In genomic region chr12:25094621-25095521, GRCm38 (mm10) we compare ENCODE assay signal across 8 mouse cellular contexts. TPM values are rescaled to one million over a fixed set of nuclear protein-coding genes. Genes with fewer than 3 reads are reported as not detected.
A peak's percentile ranks its signal among the peaks of the same experiment; 100 is the strongest.
DNase-seq lines count a peak whose midpoint lies in the region; ATAC-seq and TF ChIP-seq lines count a peak whose summit lies in the region.

No protein-coding gene starts in this region.

- H3K36me3 ChIP-seq in heart, embryonic 13.5 days, result peaks cover 11% of the 10 kb centered on the region
- no peaks in the 10 kb centered on the region for H3K36me3 ChIP-seq in kidney, postnatal 0 days (ENCODE audit: insufficient read depth, low read length)
- no peaks in the 10 kb centered on the region for H3K36me3 ChIP-seq in midbrain, embryonic 11.5 days (ENCODE audit: control insufficient read depth, insufficient read depth, low read length)

- no peaks in the 10 kb centered on the region; the same call in 1 of the 2 replicates for H3K4me1 ChIP-seq in cortical plate, adult 2 months (ENCODE audit: control insufficient read depth, insufficient read depth, low read length)
- H3K4me1 ChIP-seq in heart, embryonic 13.5 days, result peaks cover 54% of the 10 kb centered on the region
- peaks cover 13% of the 10 kb centered on the region; the same call in 1 of the 2 replicates for H3K4me1 ChIP-seq in kidney, postnatal 0 days (replicated peaks; ENCODE audit: insufficient read depth, low read length)
- H3K4me1 ChIP-seq in midbrain, embryonic 11.5 days (ENCODE audit: control insufficient read depth, insufficient read depth, low read length), result peaks cover 29% of the 10 kb centered on the region

- H3K27me3 ChIP-seq in heart, embryonic 13.5 days (replicated peaks), result no peaks in the 10 kb centered on the region
- H3K27me3 ChIP-seq in kidney, postnatal 0 days (ENCODE audit: insufficient read depth, low read length), result no peaks in the 10 kb centered on the region
- H3K27me3 ChIP-seq in midbrain, embryonic 11.5 days (ENCODE audit: control insufficient read depth, insufficient read depth, low read length), result no peaks in the 10 kb centered on the region

- ATAC-seq in heart, embryonic 13.5 days (ENCODE audit: extremely low read depth, insufficient number of reproducible peaks, low FRiP score, low TSS enrichment), result no peak
- no peak for ATAC-seq in kidney, postnatal 0 days (replicated peaks; ENCODE audit: low FRiP score, low read depth)
- no peak for ATAC-seq in midbrain, embryonic 11.5 days (ENCODE audit: low FRiP score)

- peak overlapping the region; percentile 61 for H3K27ac ChIP-seq in cortical plate, adult 2 months (ENCODE audit: insufficient read depth, low read length)
- peak overlapping the region; percentile 92 for H3K27ac ChIP-seq in heart, embryonic 13.5 days (replicated peaks)
- peak overlapping the region; percentile 97 for H3K27ac ChIP-seq in kidney, postnatal 0 days
- H3K27ac ChIP-seq in midbrain, embryonic 11.5 days (ENCODE audit: low read depth, low read length), result peak overlapping the region; percentile 60; the same call in 1 of the 2 replicates

- DNase-seq in cerebellum, adult 8-10 months, result peak; percentile 10
- DNase-seq in cerebellum, adult 11 months, result no peak
- peak; percentile 16 to 40 for DNase-seq in B cell, adult 2 months
- DNase-seq in kidney, postnatal 0 days (ENCODE audit: low spot score), result peak; percentile 57
- DNase-seq in midbrain, embryonic 11.5 days (ENCODE audit: low spot score, missing footprints), result peak; percentile 95
- peak; percentile 42 for DNase-seq in thymus, postnatal 4 days

- 0 out of 2 replicates have a peak, but pooled peaks have one; percentile 9 for TF ChIP-seq CTCF in cortical plate, adult 2 months (IDR thresholded peaks at IDR 0.05; ENCODE audit: extremely low read depth, insufficient read depth, low read length)
- TF ChIP-seq CTCF in kidney, postnatal 0 days (IDR thresholded peaks at IDR 0.05; ENCODE audit: low read depth), result no peak; the same call in 1 of the 2 replicates

- peak overlapping the region; percentile 92 for H3K4me3 ChIP-seq in cortical plate, adult 2 months (ENCODE audit: insufficient read depth, low read length)
- H3K4me3 ChIP-seq in heart, embryonic 13.5 days, result peak overlapping the region; percentile 86
- H3K4me3 ChIP-seq in kidney, postnatal 0 days (replicated peaks; ENCODE audit: low read depth, low read length), result peak overlapping the region; percentile 88
- peak overlapping the region; percentile 69 for H3K4me3 ChIP-seq in midbrain, embryonic 11.5 days (ENCODE audit: low read depth, low read length)

- H3K4me2 ChIP-seq in heart, embryonic 13.5 days, result peak overlapping the region; percentile 88
- H3K4me2 ChIP-seq in kidney, postnatal 0 days (ENCODE audit: low read length), result peak overlapping the region; percentile 95
- H3K4me2 ChIP-seq in midbrain, embryonic 11.5 days, result peak overlapping the region; percentile 93

- H3K9me3 ChIP-seq in heart, embryonic 13.5 days, result no peaks in the 10 kb centered on the region
- H3K9me3 ChIP-seq in kidney, postnatal 0 days (replicated peaks; ENCODE audit: low read length), result no peaks in the 10 kb centered on the region
- no peaks in the 10 kb centered on the region for H3K9me3 ChIP-seq in midbrain, embryonic 11.5 days (ENCODE audit: control insufficient read depth, low read length)

- H3K9ac ChIP-seq in heart, embryonic 13.5 days, result peak overlapping the region; percentile 95
- H3K9ac ChIP-seq in kidney, postnatal 0 days (ENCODE audit: low read depth, low read length), result peak overlapping the region; percentile 81
- H3K9ac ChIP-seq in midbrain, embryonic 11.5 days (ENCODE audit: low read length), result peak overlapping the region; percentile 82

- TF ChIP-seq POLR2A in cortical plate, adult 2 months (IDR thresholded peaks at IDR 0.05; ENCODE audit: extremely low read depth, insufficient read depth, low read length), result no peak

- WGBS in heart, embryonic 13.5 days, result 2% methylated on average over 22 of the region's 22 CpGs
- under 1% methylated on average over 22 of the region's 22 CpGs for WGBS in kidney, postnatal 0 days
- WGBS in midbrain, embryonic 11.5 days, result under 1% methylated on average over 22 of the region's 22 CpGs

RNA-seq across cellular contexts. Expression of gene Id2, which starts 2.1 kb away (rescaled TPM):
- polyA plus RNA-seq in cortical plate, adult 2 months (2012; rRNA removed), result 219 and 224 TPM in 2 replicates
- polyA plus RNA-seq in heart, embryonic 13.5 days (2015; fragmentation: Nextera tagmentation; extraction: Ambion mirVana), result 255 and 280 TPM in 2 replicates
- 718 and 754 TPM in 2 replicates for polyA plus RNA-seq in kidney, postnatal 0 days (2015; fragmentation: Nextera tagmentation; extraction: Ambion mirVana)
- polyA plus RNA-seq in midbrain, embryonic 11.5 days (2014; fragmentation: Nextera tagmentation; extraction: Ambion mirVana), result 359 and 385 TPM in 2 replicates
